Mouse (Mus musculus) MEL-GATA-1-ER (cell line): ENCODE data around the gene Gm21983.
A peak's percentile ranks its signal among the peaks of the same experiment; 100 is the strongest.

ENCODE experiments used
- DNase-seq: peaks from one replicate; pipeline ENCODE4 v3.0.0-alpha.2; 2012; ENCODE audit warnings: low read depth; ENCODE audit errors: extremely low read depth

The Gm21983 gene

GRCm38 (mm10) chr7:27161744-27162143 is 19.1 kb downstream of the Gm21983 start:
- no peak for DNase-seq

GRCm38 (mm10) chr7:27160921-27161320 is 20.0 kb downstream of the Gm21983 start:
- no peak for DNase-seq

GRCm38 (mm10) chr7:27159882-27160281 is 21.0 kb downstream of the Gm21983 start:
- DNase-seq = peak; percentile 63

- no peak for DNase-seq
Observed at GRCm38 (mm10) chr7:27159256-27159655, 21.6 kb downstream of the Gm21983 start.

- no peak for DNase-seq
Observed at GRCm38 (mm10) chr7:27158171-27158570, 22.7 kb downstream of the Gm21983 start.

GRCm38 (mm10) chr7:27156005-27156404 is 24.9 kb downstream of the Gm21983 start:
- DNase-seq = no peak

GRCm38 (mm10) chr7:27153205-27153764 is 27.6 kb downstream of the Gm21983 start, which contains the start of gene Cyp2t4:
Cyp2t4 (plus strand) TSS chr7:27153714.
- DNase-seq = no peak

- DNase-seq = no peak
Observed at GRCm38 (mm10) chr7:27136410-27136996, 44.4 kb downstream of the Gm21983 start.

GRCm38 (mm10) chr7:27133757-27134156 is 47.1 kb downstream of the Gm21983 start:
- DNase-seq = no peak

- DNase-seq = no peak
Observed at GRCm38 (mm10) chr7:27133156-27133555, 47.7 kb downstream of the Gm21983 start.

GRCm38 (mm10) chr7:27132588-27132987 is 48.3 kb downstream of the Gm21983 start:
- peak; percentile 33 for DNase-seq

- DNase-seq = no peak
Observed at GRCm38 (mm10) chr7:27131387-27131786, 49.5 kb downstream of the Gm21983 start.

GRCm38 (mm10) chr7:27130521-27131370 is 50.1 kb downstream of the Gm21983 start:
- no peak for DNase-seq

- DNase-seq = no peak
Observed at GRCm38 (mm10) chr7:27129811-27130210, 51.1 kb downstream of the Gm21983 start.

GRCm38 (mm10) chr7:27128946-27129345 is 51.9 kb downstream of the Gm21983 start:
- DNase-seq = no peak

GRCm38 (mm10) chr7:27128162-27128561 is 52.7 kb downstream of the Gm21983 start:
- no peak for DNase-seq

GRCm38 (mm10) chr7:27124969-27125368 is 55.9 kb downstream of the Gm21983 start:
- DNase-seq = no peak

GRCm38 (mm10) chr7:27124305-27124832 is 56.5 kb downstream of the Gm21983 start:
- DNase-seq = no peak

GRCm38 (mm10) chr7:27119676-27120075 is 61.2 kb downstream of the Gm21983 start, which contains the start of gene Cyp2f2:
Cyp2f2 (plus strand) TSS chr7:27119909.
- DNase-seq = no peak
